16 mouse cellular contexts compared by ENCODE assay signal in genomic region chr13:80932816-80933402, GRCm38 (mm10). TPM values are rescaled to one million over a fixed set of nuclear protein-coding genes. Genes with fewer than 3 reads are reported as not detected.
DNase-seq lines count a peak whose midpoint lies in the region; ATAC-seq and TF ChIP-seq lines count a peak whose summit lies in the region.
"Had no signal": no experiment of that assay in that cellular context is flagged by ENCODE, and none has a peak within 500 bp of the region (broad histone marks: within the 10 kb centered on the region; RNA-seq: fewer than 3 reads in every experiment).

No protein-coding gene starts in this region.

- 0 out of 2 replicates have a peak, but pooled peaks have one; percentile 27 for ATAC-seq in kidney, embryonic 16.5 days (ENCODE audit: low FRiP score, low TSS enrichment)

- no peak for TF ChIP-seq RAD21 in MEL (IDR thresholded peaks at IDR 0.05; ENCODE audit: low read depth, low read length)

- WGBS in kidney, embryonic 16.5 days, result 58% methylated on average over 5 of the region's 5 CpGs

- no peak overlapping the region for H3K4me3 ChIP-seq in kidney, embryonic 16.5 days (ENCODE audit: low read length)
- peak overlapping the region; percentile 40 to 46; a peak in 3 of 4 replicates for H3K4me3 ChIP-seq in MEL (ENCODE audit: control insufficient read depth in 1 of 2, insufficient read depth in 1 of 2, low read depth in 2 of 2, low read length in 2 of 2)
- H3K4me3 ChIP-seq: embryonic facial prominence, embryonic 12.5 days; heart, embryonic 12.5 days; hindbrain, embryonic 15.5 days; limb, embryonic 15.5 days; midbrain, embryonic 12.5 days had no signal

- H3K4me2 ChIP-seq in kidney, embryonic 16.5 days (replicated peaks; ENCODE audit: low read depth, low read length), result no peak overlapping the region
- H3K4me2 ChIP-seq: embryonic facial prominence, embryonic 12.5 days; heart, embryonic 12.5 days; hindbrain, embryonic 15.5 days; limb, embryonic 15.5 days; midbrain, embryonic 12.5 days had no signal

- no peak for TF ChIP-seq POLR2A in MEL (IDR thresholded peaks at IDR 0.05; ENCODE audit: control insufficient read depth in 1 of 2, insufficient read depth in 1 of 2, low read depth in 1 of 2, low read length in 2 of 2, poor library complexity in 1 of 2)

- H3K9me3 ChIP-seq in kidney, embryonic 16.5 days (ENCODE audit: low read length), result no peaks in the 10 kb centered on the region
- H3K9me3 ChIP-seq in MEL (replicated peaks; ENCODE audit: insufficient read depth, low read length), result no peaks in the 10 kb centered on the region
- H3K9me3 ChIP-seq: embryonic facial prominence, embryonic 12.5 days; heart, embryonic 12.5 days; hindbrain, embryonic 15.5 days; limb, embryonic 15.5 days; midbrain, embryonic 12.5 days had no signal

- no peaks in the 10 kb centered on the region for H3K36me3 ChIP-seq in kidney, embryonic 16.5 days (ENCODE audit: insufficient read depth, low read length)
- H3K36me3 ChIP-seq in MEL (ENCODE audit: control insufficient read depth in 1 of 2, insufficient read depth in 2 of 2, low read length in 2 of 2), result peaks cover 0 to 16% of the 10 kb centered on the region in 2 experiments; a peak in 2 of 4 replicates
- H3K36me3 ChIP-seq: embryonic facial prominence, embryonic 12.5 days; heart, embryonic 12.5 days; hindbrain, embryonic 15.5 days; limb, embryonic 15.5 days; midbrain, embryonic 12.5 days had no signal

- DNase-seq in kidney, postnatal 10 days, result no peak
- peak; percentile 12 to 20 for DNase-seq in B cell, adult 2 months
- peak; percentile 52 for DNase-seq in MEL (ENCODE audit: low read depth, low spot score)
- DNase-seq in lung, postnatal 4 days, result peak; percentile 27 to 61
- DNase-seq in gastrocnemius, postnatal 14 days, result no peak
- DNase-seq in frontal cortex, adult 2 months (ENCODE audit: extremely low spot score in 1 of 2, low spot score in 1 of 2), result no peak
- DNase-seq in frontal cortex, postnatal 14 days (ENCODE audit: low spot score in 2 of 2), result no peak
- DNase-seq: cerebellum, postnatal 10 days; layer of hippocampus, postnatal 36 days had no signal

- H3K9ac ChIP-seq in kidney, embryonic 16.5 days (replicated peaks; ENCODE audit: low read length), result no peak overlapping the region
- peak overlapping the region; percentile 39; the same call in 1 of the 2 replicates for H3K9ac ChIP-seq in MEL (ENCODE audit: control insufficient read depth, low read depth, low read length, poor library complexity, severe bottlenecking)
- H3K9ac ChIP-seq: embryonic facial prominence, embryonic 12.5 days; heart, embryonic 12.5 days; hindbrain, embryonic 15.5 days; limb, embryonic 15.5 days; midbrain, embryonic 12.5 days had no signal

- no peak overlapping the region for H3K27ac ChIP-seq in kidney, embryonic 16.5 days (ENCODE audit: low read length)
- H3K27ac ChIP-seq in MEL (ENCODE audit: control insufficient read depth, low read depth, low read length), result no peak overlapping the region
- H3K27ac ChIP-seq: embryonic facial prominence, embryonic 12.5 days; hindbrain, embryonic 15.5 days; kidney, postnatal 0 days; limb, embryonic 15.5 days; midbrain, embryonic 12.5 days had no signal

- H3K27me3 ChIP-seq in kidney, embryonic 16.5 days (ENCODE audit: insufficient read depth, low read length), result no peaks in the 10 kb centered on the region
- no peaks in the 10 kb centered on the region for H3K27me3 ChIP-seq in MEL (ENCODE audit: control insufficient read depth in 1 of 2, insufficient read depth in 2 of 2, low read length in 2 of 2)
- H3K27me3 ChIP-seq: embryonic facial prominence, embryonic 12.5 days; heart, embryonic 12.5 days; hindbrain, embryonic 15.5 days; limb, embryonic 15.5 days; midbrain, embryonic 12.5 days had no signal

- H3K4me1 ChIP-seq in kidney, embryonic 16.5 days (ENCODE audit: insufficient read depth, low read length), result no peaks in the 10 kb centered on the region
- peaks cover 0 to 12% of the 10 kb centered on the region in 2 experiments; a peak in 3 of 4 replicates for H3K4me1 ChIP-seq in MEL (ENCODE audit: control insufficient read depth in 1 of 2, insufficient read depth in 2 of 2, low read length in 2 of 2)
- H3K4me1 ChIP-seq: embryonic facial prominence, embryonic 12.5 days; hindbrain, embryonic 15.5 days; midbrain, embryonic 12.5 days had no signal

- TF ChIP-seq CTCF in MEL (IDR thresholded peaks at IDR 0.05 in 2 of 3, conservative IDR thresholded peaks at IDR 0.05 in 1 of 3; ENCODE audit: control insufficient read depth in 1 of 3, insufficient read depth in 1 of 3, low read depth in 2 of 3, low read length in 3 of 3, poor library complexity in 1 of 3, severe bottlenecking in 1 of 3), result no peak

- no peak for TF ChIP-seq EP300 in MEL (IDR thresholded peaks at IDR 0.05; ENCODE audit: low read depth in 1 of 2, low read length in 2 of 2)

- intact Hi-C loops in gastrocnemius, postnatal 14 days (cut with DNase I; ENCODE audit: low total_unique reads), result no loop called here

- H3K79me2 ChIP-seq in MEL (ENCODE audit: control insufficient read depth, insufficient read depth, low read length, poor library complexity), result no peaks in the 10 kb centered on the region

TF ChIP-seq in MEL, 35 proteins besides CTCF, POLR2A, EP300 and RAD21:
- no peak for TF ChIP-seq SMC3 (IDR thresholded peaks at IDR 0.05; ENCODE audit: low read depth, low read length)
- no peak for TF ChIP-seq BHLHE40 (IDR thresholded peaks at IDR 0.05; ENCODE audit: borderline replicate concordance, low read depth, low read length)
- TF ChIP-seq MXI1 (IDR thresholded peaks at IDR 0.05; ENCODE audit: low read depth, low read length), result no peak
- TF ChIP-seq UBTF (IDR thresholded peaks at IDR 0.05; ENCODE audit: borderline replicate concordance, insufficient read depth, low read depth, low read length), result no peak
- no peak for TF ChIP-seq E2F4 (IDR thresholded peaks at IDR 0.05; ENCODE audit: borderline replicate concordance, low read depth, low read length)
- TF ChIP-seq GABPA (IDR thresholded peaks at IDR 0.05; ENCODE audit: low read depth, low read length), result no peak
- no peak for TF ChIP-seq NRF1 (IDR thresholded peaks at IDR 0.05; ENCODE audit: insufficient read depth, low read depth, low read length, poor library complexity, severe bottlenecking)
- no peak for TF ChIP-seq TCF12 (IDR thresholded peaks at IDR 0.05; ENCODE audit: low read depth, low read length)
- no peak for TF ChIP-seq MEF2A (IDR thresholded peaks at IDR 0.05; ENCODE audit: extremely low read depth, insufficient replicate concordance, low read depth, low read length, poor library complexity, severe bottlenecking)
- TF ChIP-seq ZKSCAN1 (IDR thresholded peaks at IDR 0.05; ENCODE audit: low read depth, low read length), result no peak
- TF ChIP-seq ZNF384 (IDR thresholded peaks at IDR 0.05; ENCODE audit: low read depth, low read length), result no peak
- no peak for TF ChIP-seq MAX (IDR thresholded peaks at IDR 0.05; ENCODE audit: low read length)
- TF ChIP-seq MYC (IDR thresholded peaks at IDR 0.05; ENCODE audit: low read depth, low read length), result no peak
- TF ChIP-seq MYB (IDR thresholded peaks at IDR 0.05; ENCODE audit: low read depth, low read length), result no peak
- TF ChIP-seq ZC3H11A (IDR thresholded peaks at IDR 0.05; ENCODE audit: low read depth, low read length), result no peak
- no peak for TF ChIP-seq HCFC1 (IDR thresholded peaks at IDR 0.05; ENCODE audit: low read depth, low read length)
- no peak for TF ChIP-seq ZMIZ1 (IDR thresholded peaks at IDR 0.05; ENCODE audit: low read depth, low read length)
- no peak for TF ChIP-seq NELFE (IDR thresholded peaks at IDR 0.05; ENCODE audit: low read depth, low read length)
- TF ChIP-seq USF2 (IDR thresholded peaks at IDR 0.05; ENCODE audit: borderline replicate concordance in 1 of 2, insufficient read depth in 1 of 2, low read depth in 1 of 2, low read length in 2 of 2), result no peak
- TF ChIP-seq MAZ (IDR thresholded peaks at IDR 0.05; ENCODE audit: low read depth, low read length), result no peak

RNA-seq across cellular contexts. Expression of gene Arrdc3, which starts 49.7 kb away (rescaled TPM):
- 61.5 and 64.4 TPM in 2 replicates for polyA plus RNA-seq in kidney, embryonic 16.5 days (2015; fragmentation: Nextera tagmentation; extraction: Ambion mirVana)
- total RNA-seq in MEL (2012; rRNA removed), result 1.3 and 1.5 TPM in 2 replicates
- 1 to 10 TPM in 1 of 2 experiments, not detected in 1; 3.5 TPM for polyA plus RNA-seq in MEL (2012; ENCODE audit: insufficient read depth in 1 of 2, insufficient read length in 2 of 2, low read depth in 1 of 2, low replicate concordance in 2 of 2, missing spikeins in 1 of 2)
- total RNA-seq in gastrocnemius, postnatal 14 days (2021), result 10 to 100 TPM; 35.2 to 62.4 TPM
- polyA plus RNA-seq in frontal cortex, adult 2 months (2012; rRNA removed), result 29.4 and 31.8 TPM in 2 replicates

Comparison
In these comparisons a context has a peak if more than half of its experiments do, and no peak if none do; other contexts are left out.
1. DNase-seq: peak in B cell, adult 2 months (2 of 2), MEL (single experiment) and lung, postnatal 4 days (2 of 2); none in kidney, postnatal 10 days (single experiment), gastrocnemius, postnatal 14 days (single experiment), frontal cortex, adult 2 months (0 of 2) and frontal cortex, postnatal 14 days (0 of 2).